Comparison of ENCODE assay signal across 8 mouse cellular contexts in the genomic region with DNA sequence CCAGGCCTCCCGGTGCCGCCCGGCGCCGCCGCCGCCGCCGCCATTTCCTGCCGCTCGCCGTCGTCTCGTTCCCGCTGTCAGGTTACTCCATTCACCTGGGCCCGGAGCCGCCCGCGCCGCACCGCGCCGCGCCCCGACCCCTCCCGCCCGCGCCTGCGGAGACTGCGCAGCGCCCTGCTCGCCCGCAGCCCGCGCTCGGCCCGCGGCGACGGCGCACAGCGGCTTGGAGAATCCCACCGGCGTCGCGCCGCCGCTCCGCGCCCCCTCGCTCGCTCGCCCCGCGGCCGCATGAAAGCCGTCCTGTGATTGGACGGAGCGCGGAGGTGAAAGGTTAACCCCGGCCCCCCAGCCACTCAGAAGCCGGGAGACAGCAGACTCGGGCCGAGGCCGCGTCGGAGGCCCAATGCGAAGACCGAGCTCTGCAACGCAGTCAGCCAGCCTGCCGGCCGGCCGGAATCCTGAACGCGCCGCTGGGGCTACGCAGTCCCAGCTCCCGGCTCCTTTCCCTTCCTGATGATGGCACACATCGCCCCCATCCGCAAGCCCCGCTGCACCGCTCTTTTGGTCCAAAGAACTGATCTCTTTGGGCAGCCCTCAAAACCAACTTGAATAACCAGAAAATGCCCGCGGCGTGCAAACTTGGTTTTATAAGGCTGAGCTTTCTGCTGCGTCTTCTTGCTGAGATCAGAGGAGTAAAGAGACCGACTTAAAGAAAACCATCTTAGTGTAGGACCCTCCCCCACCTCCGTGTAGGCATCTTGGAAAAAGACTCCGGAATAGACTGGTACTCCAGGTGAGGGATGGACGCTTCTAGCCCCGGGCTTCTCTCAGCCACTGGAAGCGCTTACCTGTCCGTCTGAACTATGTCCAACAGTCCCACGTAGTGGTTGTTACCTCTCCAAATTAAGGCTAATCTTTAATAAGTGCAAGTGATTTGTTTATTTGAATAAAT. TPM values are rescaled to one million over a fixed set of nuclear protein-coding genes. Genes with fewer than 3 reads are reported as not detected.
DNase-seq lines count a peak whose midpoint lies in the region; ATAC-seq and TF ChIP-seq lines count a peak whose summit lies in the region.

TSS of gene Dicer1 (minus strand) at position 139 of the 952 bp plus-strand sequence.

- CTCF ChIA-PET in Patski (lab: Charles Lee), result no interaction called here

- H3K9me3 ChIP-seq in hindbrain, embryonic 14.5 days (ENCODE audit: control insufficient read depth, low read length), result no peaks in the 10 kb centered on the region

- ATAC-seq in Patski, result peak; percentile 90
- ATAC-seq in hindbrain, embryonic 14.5 days (ENCODE audit: low FRiP score), result peak; percentile 95

- peaks cover 2% of the 10 kb centered on the region; the same call in 1 of the 2 replicates for H3K36me3 ChIP-seq in hindbrain, embryonic 14.5 days (replicated peaks; ENCODE audit: control insufficient read depth, insufficient read depth)

- H3K4me2 ChIP-seq in hindbrain, embryonic 14.5 days (replicated peaks), result peak within 1 kb of the TSS; percentile 95

- peak; percentile 60 for DNase-seq in Patski (ENCODE audit: low read depth, low spot score)
- peak; percentile 100 for DNase-seq in cerebellum, postnatal 14 days
- DNase-seq in frontal cortex, postnatal 25 days (ENCODE audit: low spot score in 2 of 2), result peak; percentile 98
- DNase-seq in hindbrain, embryonic 14.5 days (ENCODE audit: low spot score), result peak; percentile 98
- DNase-seq in layer of hippocampus, postnatal 36 days, result peak; percentile 98 to 99
- peak; percentile 96 for DNase-seq in lung, postnatal 36 days
- peak; percentile 98 for DNase-seq in retina, postnatal 1 day
- peak; percentile 95 to 99 for DNase-seq in urinary bladder, adult 18-20 months (ENCODE audit: low spot score in 2 of 2)

- H3K9ac ChIP-seq in hindbrain, embryonic 14.5 days, result peak within 1 kb of the TSS; percentile 97

- POLR2A ChIA-PET in Patski (lab: Charles Lee), result no interaction called here

- H3K27ac ChIP-seq in hindbrain, embryonic 14.5 days, result peak within 1 kb of the TSS; percentile 92

- in situ Hi-C loops in Patski (cut with MboI; ENCODE audit: low pct_unique_long_range_greater_than_20kb), result no loop called here

- under 1% methylated on average over 90 of the region's 94 CpGs for WGBS in hindbrain, embryonic 14.5 days

- H3K4me3 ChIP-seq in hindbrain, embryonic 14.5 days (replicated peaks; ENCODE audit: low read length), result peak within 1 kb of the TSS; percentile 88

- H3K4me1 ChIP-seq in hindbrain, embryonic 14.5 days (replicated peaks; ENCODE audit: control insufficient read depth, insufficient read depth, low read length), result peaks cover 33% of the 10 kb centered on the region

- TF ChIP-seq CTCF in Patski (IDR thresholded peaks at IDR 0.05), result no peak

- no peaks in the 10 kb centered on the region for H3K27me3 ChIP-seq in Patski
- no peaks in the 10 kb centered on the region for H3K27me3 ChIP-seq in hindbrain, embryonic 14.5 days (ENCODE audit: control insufficient read depth, insufficient read depth, low read length)

RNA-seq across cellular contexts. Expression of gene Dicer1, which starts in this region (rescaled TPM):
- 22.6 TPM for polyA plus RNA-seq in Patski (2021)
- 28.0 and 36.7 TPM in 2 replicates for polyA plus RNA-seq in hindbrain, embryonic 14.5 days (2014; fragmentation: Nextera tagmentation; extraction: Ambion mirVana)
- total RNA-seq in layer of hippocampus, postnatal 36 days (2021), result 10 to 100 TPM; 38.4 to 41.9 TPM

Comparison
In these comparisons a context has a peak if more than half of its experiments do, and no peak if none do; other contexts are left out.
1. Peak in every context shown above with its lines: DNase-seq, ATAC-seq, H3K4me3 ChIP-seq and H3K27ac ChIP-seq.